Mouse (Mus musculus) embryonic fibroblast, embryonic 13.5 days (primary cell): ENCODE results near the gene Atrnl1.

Experiments
- CTCF ChIP-seq: IDR thresholded peaks from 2 replicates; pipeline ENCODE4 v1.5.1; 2011; ENCODE audit warnings: mild to moderate bottlenecking, control low read depth, low read length, moderate library complexity, borderline replicate concordance; ENCODE audit not compliant: insufficient read depth
- POLR2A ChIP-seq: IDR thresholded peaks from 2 replicates; pipeline ENCODE4 v1.6.1; 2011; ENCODE audit warnings: low read depth, mild to moderate bottlenecking, control low read depth, low read length, moderate library complexity

DNA sequence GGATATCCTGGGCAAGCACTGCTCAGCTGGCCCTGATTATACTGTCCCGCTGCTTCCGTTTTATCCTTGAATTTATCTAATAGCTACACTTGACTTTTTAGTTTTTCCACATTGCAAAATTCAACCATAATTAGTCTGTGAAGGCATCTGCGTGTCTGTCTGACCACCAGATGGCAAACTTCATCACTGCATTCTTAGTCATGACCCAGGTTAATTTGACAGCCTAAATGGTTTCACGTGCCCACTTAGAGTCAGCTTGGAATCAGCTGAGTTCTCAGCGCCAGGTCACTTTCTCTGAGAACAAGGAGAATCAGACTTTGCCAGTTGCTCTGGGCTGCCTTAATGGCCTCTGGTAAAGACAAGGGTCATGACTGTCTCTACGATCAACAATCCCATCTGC lies 305.5 kb downstream of the Atrnl1 start:
- TF ChIP-seq POLR2A (no peak), CTCF (no peak)
